Mouse (Mus musculus): Measurements from ENCODE around the gene Zc3h10. TPM values are rescaled to one million over a fixed set of nuclear protein-coding genes. Genes with fewer than 3 reads are reported as not detected.
"Not testable (repeated sequence)": the region's sequence is repeated elsewhere in the genome, so short reads cannot be mapped to it uniquely, and the experiment has no call there.

Gene Zc3h10
- polyA plus RNA-seq, 1 experiment from 2014 or later: 18.9 TPM

DNA sequence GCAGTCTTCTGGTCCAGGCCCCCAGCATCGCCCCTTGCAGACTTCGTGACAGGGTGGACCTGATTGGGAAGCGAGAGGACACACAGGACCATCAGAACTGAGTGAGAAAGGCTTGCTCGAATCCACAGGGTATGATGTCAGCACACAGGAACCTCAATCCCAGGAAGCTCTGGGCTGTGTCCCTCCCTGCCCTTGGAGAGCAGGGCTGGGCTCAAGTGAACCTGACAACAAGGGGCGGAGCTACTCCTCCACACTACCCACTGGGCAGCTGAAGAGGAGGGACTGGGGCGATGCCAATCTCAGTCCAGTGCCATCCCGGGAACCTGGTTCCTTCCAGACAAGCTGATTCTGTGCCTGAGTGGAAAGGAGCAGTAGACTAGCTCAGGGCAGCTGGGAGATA, 36.1 kb upstream of the Zc3h10 start:
- 24% methylated on average over 7 of the region's 7 CpGs for WGBS
- no peak for ATAC-seq (ENCODE audit: low FRiP score, low read depth)
- Histone ChIP-seq H3K27ac (no peak overlapping the region), H3K9ac (no peak overlapping the region), H3K4me3 (no peak overlapping the region), H3K4me1 (no peaks in the 10 kb centered on the region), H3K4me2 (replicated peaks) (no peak overlapping the region), H3K36me3 (no peaks in the 10 kb centered on the region), H3K9me3 (no peaks in the 10 kb centered on the region), H3K27me3 (replicated peaks) (peaks cover 31% of the 10 kb centered on the region)

- WGBS: 88% methylated on average over 4 of the region's 4 CpGs
- H3K36me3 ChIP-seq: no peaks in the 10 kb centered on the region
- H3K4me3 ChIP-seq: no peak overlapping the region
- no peaks in the 10 kb centered on the region for H3K4me1 ChIP-seq
- no peak for ATAC-seq (ENCODE audit: low FRiP score, low read depth)
- no peak overlapping the region for H3K27ac ChIP-seq
- no peak overlapping the region for H3K4me2 ChIP-seq (replicated peaks)
- no peaks in the 10 kb centered on the region for H3K9me3 ChIP-seq
- H3K9ac ChIP-seq: no peak overlapping the region
- no peaks in the 10 kb centered on the region; the same call in 1 of the 2 replicates for H3K27me3 ChIP-seq (replicated peaks)
These were observed 32.2 kb upstream of the Zc3h10 start for GRCm38 (mm10) chr10:128579731-128580130.

GRCm38 (mm10) chr10:128579298-128579697, 31.7 kb upstream of the Zc3h10 start:
- H3K27me3 ChIP-seq (replicated peaks): no peaks in the 10 kb centered on the region; the same call in 1 of the 2 replicates
- ATAC-seq (ENCODE audit: low FRiP score, low read depth): no peak
- 90% methylated on average over 3 of the region's 3 CpGs for WGBS
- H3K27ac ChIP-seq: no peak overlapping the region
- H3K4me2 ChIP-seq (replicated peaks): no peak overlapping the region
- no peaks in the 10 kb centered on the region for H3K36me3 ChIP-seq
- no peak overlapping the region for H3K4me3 ChIP-seq
- no peak overlapping the region for H3K9ac ChIP-seq
- H3K4me1 ChIP-seq: no peaks in the 10 kb centered on the region
- no peaks in the 10 kb centered on the region for H3K9me3 ChIP-seq

GRCm38 (mm10) chr10:128578330-128578729, 30.8 kb upstream of the Zc3h10 start:
- Histone ChIP-seq H3K9me3 (no peaks in the 10 kb centered on the region), H3K4me3 (no peak overlapping the region), H3K27me3 (replicated peaks) (no peaks in the 10 kb centered on the region), H3K4me1 (no peaks in the 10 kb centered on the region), H3K4me2 (replicated peaks) (no peak overlapping the region), H3K36me3 (no peaks in the 10 kb centered on the region), H3K27ac (no peak overlapping the region), H3K9ac (no peak overlapping the region)
- 79% methylated on average over 11 of the region's 11 CpGs for WGBS
- no peak for ATAC-seq (ENCODE audit: low FRiP score, low read depth)

DNA sequence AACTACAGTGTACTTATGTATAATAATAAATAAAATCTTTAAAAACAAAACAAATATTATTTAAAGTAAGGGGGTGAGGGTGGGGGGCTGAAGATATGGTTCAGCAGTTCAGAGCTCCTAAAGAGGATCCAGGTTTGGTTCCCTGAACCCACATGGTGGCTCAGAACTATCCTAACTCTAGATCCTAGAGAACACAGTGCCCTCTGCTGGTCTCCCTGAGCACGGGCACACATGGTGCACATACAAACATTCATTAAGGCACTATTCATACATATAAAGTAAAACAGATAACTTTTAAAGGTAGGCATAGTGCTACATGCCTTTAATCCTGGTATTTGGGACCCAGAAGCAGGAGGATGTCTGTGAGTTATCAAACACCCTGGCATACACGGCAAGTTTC, 27.5 kb upstream of the Zc3h10 start:
- 89% methylated on average over 2 of the region's 2 CpGs for WGBS
- H3K9me3 ChIP-seq: no peaks in the 10 kb centered on the region
- no peak overlapping the region for H3K27ac ChIP-seq
- no peak overlapping the region for H3K9ac ChIP-seq
- no peaks in the 10 kb centered on the region for H3K36me3 ChIP-seq
- no peak overlapping the region for H3K4me2 ChIP-seq (replicated peaks)
- no peaks in the 10 kb centered on the region for H3K27me3 ChIP-seq (replicated peaks)
- no peak for ATAC-seq (ENCODE audit: low FRiP score, low read depth)
- H3K4me1 ChIP-seq: no peaks in the 10 kb centered on the region
- H3K4me3 ChIP-seq: no peak overlapping the region

DNA sequence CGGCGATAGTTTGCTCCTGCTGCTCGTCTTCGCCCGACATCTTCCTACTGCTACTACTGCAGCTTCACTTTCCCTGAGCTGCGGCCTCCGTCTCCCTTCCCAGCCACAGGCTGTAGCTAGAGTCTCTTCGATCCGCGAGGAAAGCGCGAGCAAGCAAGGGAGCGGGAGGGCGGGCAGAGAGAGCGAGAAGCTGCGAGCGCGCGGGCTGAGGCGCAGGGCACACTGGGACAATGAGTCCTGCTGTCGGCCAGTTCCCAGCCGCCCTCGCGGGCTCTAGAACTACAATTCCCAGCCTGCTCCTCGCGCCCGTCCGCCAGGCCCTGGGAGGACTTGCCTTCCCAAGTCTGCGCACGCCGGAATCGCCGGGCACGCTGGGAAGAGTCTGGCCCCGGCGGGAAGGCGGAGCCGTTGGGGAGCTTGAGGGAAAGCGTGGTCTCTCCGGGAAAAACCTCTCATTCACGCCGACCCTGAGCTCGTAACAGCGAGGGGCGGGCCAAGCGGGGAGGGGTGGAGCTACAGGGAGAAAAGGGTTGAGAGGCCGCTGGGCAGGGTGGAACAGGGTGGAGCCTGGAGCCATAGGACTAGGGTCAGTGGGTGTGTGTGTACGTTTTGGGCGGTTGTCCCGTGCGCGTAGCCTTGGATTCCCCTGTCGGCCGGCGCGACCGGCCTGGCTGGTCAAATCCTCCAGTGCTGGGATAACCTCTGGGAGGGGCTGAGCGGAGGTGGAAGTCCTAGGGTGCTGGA, 18.4 kb upstream of the Zc3h10 start, which contains the start of gene Pa2g4:
Gene Pa2g4, minus strand, starts transcription at position 200 of the 744 bp plus-strand sequence.
- H3K4me2 ChIP-seq (replicated peaks): peak within 1 kb of the TSS; percentile 85
- under 1% methylated on average over 58 of the region's 58 CpGs for WGBS
- peak within 1 kb of the TSS; percentile 68 for H3K27ac ChIP-seq
- ATAC-seq (ENCODE audit: low FRiP score, low read depth): peak; percentile 99
- H3K9me3 ChIP-seq: no peaks in the 10 kb centered on the region
- H3K27me3 ChIP-seq (replicated peaks): no peaks in the 10 kb centered on the region
- peaks cover 19% of the 10 kb centered on the region for H3K4me1 ChIP-seq
- H3K36me3 ChIP-seq: peaks cover 26% of the 10 kb centered on the region
- peak within 1 kb of the TSS; percentile 87 for H3K4me3 ChIP-seq
- peak within 1 kb of the TSS; percentile 83 for H3K9ac ChIP-seq

- H3K9me3 ChIP-seq: no peaks in the 10 kb centered on the region
These were observed 17.7 kb upstream of the Zc3h10 start for GRCm38 (mm10) chr10:128565206-128565787.

GRCm38 (mm10) chr10:128563544-128563943, 16.0 kb upstream of the Zc3h10 start:
- Histone ChIP-seq H3K9me3 (no peaks in the 10 kb centered on the region), H3K9ac (no peak overlapping the region), H3K27me3 (replicated peaks) (no peaks in the 10 kb centered on the region), H3K4me1 (peaks cover 19% of the 10 kb centered on the region), H3K4me3 (no peak overlapping the region), H3K4me2 (replicated peaks) (peak overlapping the region; percentile 85; the same call in 1 of the 2 replicates), H3K36me3 (peaks cover 50% of the 10 kb centered on the region), H3K27ac (no peak overlapping the region)
- ATAC-seq (ENCODE audit: low FRiP score, low read depth): no peak
- WGBS: 94% methylated on average over 6 of the region's 6 CpGs

More at GRCm38 (mm10) chr10:128565206-128565787, 17.7 kb upstream of the Zc3h10 start:
- H3K27ac ChIP-seq: peak overlapping the region; percentile 68
- peak overlapping the region; percentile 83 for H3K9ac ChIP-seq
- ATAC-seq (ENCODE audit: low FRiP score, low read depth): peak; percentile 60
- peak overlapping the region; percentile 85 for H3K4me2 ChIP-seq (replicated peaks)
- under 1% methylated on average over 46 of the region's 46 CpGs for WGBS
- peak overlapping the region; percentile 87 for H3K4me3 ChIP-seq
- peaks cover 33% of the 10 kb centered on the region for H3K36me3 ChIP-seq
- H3K27me3 ChIP-seq (replicated peaks): no peaks in the 10 kb centered on the region
- H3K4me1 ChIP-seq: peaks cover 19% of the 10 kb centered on the region

DNA sequence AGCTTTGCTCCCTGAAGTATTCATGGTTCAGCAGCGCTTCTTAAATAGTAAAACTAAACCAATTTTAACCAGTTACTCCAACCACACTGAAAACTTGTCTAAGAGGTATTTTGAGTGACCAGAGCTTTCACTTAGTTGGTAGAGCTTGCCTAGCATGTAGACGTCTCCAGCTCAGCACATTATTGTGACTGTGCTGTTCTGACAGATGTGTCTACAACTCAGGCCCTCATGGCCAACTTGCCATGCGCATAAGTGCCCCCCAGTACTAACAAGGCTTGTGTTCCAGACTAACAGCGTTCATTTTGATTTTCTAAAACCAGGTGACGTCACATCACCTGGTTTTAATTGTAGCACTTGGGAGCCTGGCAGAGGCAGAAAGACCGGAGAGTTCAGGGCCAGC, 9.4 kb upstream of the Zc3h10 start:
- H3K9me3 ChIP-seq: no peaks in the 10 kb centered on the region
- peaks cover 54% of the 10 kb centered on the region for H3K36me3 ChIP-seq
- H3K4me2 ChIP-seq (replicated peaks): no peak overlapping the region
- no peak overlapping the region for H3K9ac ChIP-seq
- WGBS: 90% methylated on average over 6 of the region's 6 CpGs
- ATAC-seq (ENCODE audit: low FRiP score, low read depth): no peak
- no peaks in the 10 kb centered on the region for H3K4me1 ChIP-seq
- H3K4me3 ChIP-seq: no peak overlapping the region
- H3K27ac ChIP-seq: no peak overlapping the region
- H3K27me3 ChIP-seq (replicated peaks): no peaks in the 10 kb centered on the region

- no peak overlapping the region for H3K4me2 ChIP-seq (replicated peaks)
- no peak for ATAC-seq (ENCODE audit: low FRiP score, low read depth)
- peaks cover 47% of the 10 kb centered on the region for H3K36me3 ChIP-seq
- H3K4me1 ChIP-seq: no peaks in the 10 kb centered on the region
- no peak overlapping the region for H3K4me3 ChIP-seq
- H3K27me3 ChIP-seq (replicated peaks): no peaks in the 10 kb centered on the region
- H3K9ac ChIP-seq: no peak overlapping the region
- no peaks in the 10 kb centered on the region for H3K9me3 ChIP-seq
- no peak overlapping the region for H3K27ac ChIP-seq
These were observed 8.7 kb upstream of the Zc3h10 start for GRCm38 (mm10) chr10:128556286-128556685.

DNA sequence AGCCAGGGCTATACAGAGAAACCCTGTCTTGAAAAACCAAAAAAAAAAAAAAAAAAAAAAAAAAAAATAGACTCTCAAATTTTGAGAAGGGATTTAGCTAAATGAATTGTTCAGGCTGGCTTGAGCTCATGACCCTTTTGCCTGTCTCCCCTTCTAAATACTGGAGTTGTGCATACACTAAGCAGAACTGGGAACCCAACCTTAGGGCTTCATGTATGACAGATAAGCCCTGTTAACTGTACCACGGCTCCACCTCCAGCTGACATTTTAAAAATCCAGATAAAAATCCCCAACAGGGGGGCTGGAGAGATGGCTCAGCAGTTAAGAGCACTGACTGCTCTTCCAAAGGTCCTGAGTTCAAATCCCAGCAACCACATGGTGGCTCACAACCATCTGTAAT, 8.0 kb upstream of the Zc3h10 start:
- ATAC-seq (ENCODE audit: low FRiP score, low read depth); H3K9me3 ChIP-seq; H3K9ac ChIP-seq; H3K4me1 ChIP-seq; H3K4me3 ChIP-seq; H3K4me2 ChIP-seq (replicated peaks); H3K27me3 ChIP-seq (replicated peaks); H3K27ac ChIP-seq: not testable (repeated sequence)
- H3K36me3 ChIP-seq: peaks cover 40% of the 10 kb centered on the region
- 97% methylated on average over 1 of the region's 1 CpGs for WGBS

- not testable (repeated sequence) for H3K27ac ChIP-seq; H3K4me2 ChIP-seq (replicated peaks)
- WGBS: 91% methylated on average over 11 of the region's 11 CpGs
These were observed 2.7 kb upstream of the Zc3h10 start for GRCm38 (mm10) chr10:128550144-128550823.

More at GRCm38 (mm10) chr10:128550144-128550823, 2.7 kb upstream of the Zc3h10 start:
- H3K9me3 ChIP-seq; H3K36me3 ChIP-seq; H3K9ac ChIP-seq; H3K4me1 ChIP-seq; H3K4me3 ChIP-seq; ATAC-seq (ENCODE audit: low FRiP score, low read depth); H3K27me3 ChIP-seq (replicated peaks): not testable (repeated sequence)

Measured in neural tube, embryonic 12.5 days (tissue).